Mouse (Mus musculus): ENCODE results near the gene Shisal2a. TPM values are rescaled to one million over a fixed set of nuclear protein-coding genes. Genes with fewer than 3 reads are reported as not detected.

Gene Shisal2a
- total RNA-seq (2015; ENCODE audit: low replicate concordance), result not detected in 2 replicates
- total RNA-seq (2017; ENCODE audit: low replicate concordance), result not detected in 2 replicates

- ATAC-seq (replicated peaks; ENCODE audit: low FRiP score, poor library complexity, severe bottlenecking), result no peak
Measured at GRCm38 (mm10) chr4:108383183-108383714, at the start of gene Shisal2a. Gene Shisal2a, minus strand, starts transcription at chr4:108383349.

- no peak for ATAC-seq (replicated peaks; ENCODE audit: low FRiP score, poor library complexity, severe bottlenecking)
Measured at GRCm38 (mm10) chr4:108431561-108431936, 48.4 kb upstream of the Shisal2a start.

- ATAC-seq (replicated peaks; ENCODE audit: low FRiP score, poor library complexity, severe bottlenecking), result no peak
Measured at GRCm38 (mm10) chr4:108430656-108431560, 47.8 kb upstream of the Shisal2a start.

- ATAC-seq (replicated peaks; ENCODE audit: low FRiP score, poor library complexity, severe bottlenecking), result no peak
Measured at GRCm38 (mm10) chr4:108428341-108428721, 45.2 kb upstream of the Shisal2a start.

GRCm38 (mm10) chr4:108427719-108428340 lies 44.7 kb upstream of the Shisal2a start:
- no peak for ATAC-seq (replicated peaks; ENCODE audit: low FRiP score, poor library complexity, severe bottlenecking)

- ATAC-seq (replicated peaks; ENCODE audit: low FRiP score, poor library complexity, severe bottlenecking), result no peak
Measured at GRCm38 (mm10) chr4:108424587-108424986, 41.4 kb upstream of the Shisal2a start.

- ATAC-seq (replicated peaks; ENCODE audit: low FRiP score, poor library complexity, severe bottlenecking), result no peak
Measured at GRCm38 (mm10) chr4:108407621-108408020, 24.5 kb upstream of the Shisal2a start.

- ATAC-seq (replicated peaks; ENCODE audit: low FRiP score, poor library complexity, severe bottlenecking), result no peak
Measured at GRCm38 (mm10) chr4:108406861-108407401, 23.8 kb upstream of the Shisal2a start, which contains the start of gene Gpx7. Gene Gpx7, minus strand, starts transcription at chr4:108406961.

GRCm38 (mm10) chr4:108406138-108406860 lies 23.1 kb upstream of the Shisal2a start:
- ATAC-seq (replicated peaks; ENCODE audit: low FRiP score, poor library complexity, severe bottlenecking), result no peak

GRCm38 (mm10) chr4:108405766-108406137 lies 22.6 kb upstream of the Shisal2a start:
- no peak for ATAC-seq (replicated peaks; ENCODE audit: low FRiP score, poor library complexity, severe bottlenecking)

- no peak for ATAC-seq (replicated peaks; ENCODE audit: low FRiP score, poor library complexity, severe bottlenecking)
Measured at GRCm38 (mm10) chr4:108403861-108404635, 20.9 kb upstream of the Shisal2a start.

- ATAC-seq (replicated peaks; ENCODE audit: low FRiP score, poor library complexity, severe bottlenecking), result no peak
Measured at GRCm38 (mm10) chr4:108400395-108400794, 17.2 kb upstream of the Shisal2a start.

GRCm38 (mm10) chr4:108394236-108394635 lies 11.1 kb upstream of the Shisal2a start:
- no peak for ATAC-seq (replicated peaks; ENCODE audit: low FRiP score, poor library complexity, severe bottlenecking)

- 0 out of 2 replicates have a peak, but pooled peaks have one; percentile 25 for ATAC-seq (replicated peaks; ENCODE audit: low FRiP score, poor library complexity, severe bottlenecking)
Measured at GRCm38 (mm10) chr4:108392558-108392957, 9.4 kb upstream of the Shisal2a start.

GRCm38 (mm10) chr4:108391124-108391523 lies 8.0 kb upstream of the Shisal2a start:
- no peak for ATAC-seq (replicated peaks; ENCODE audit: low FRiP score, poor library complexity, severe bottlenecking)

- ATAC-seq (replicated peaks; ENCODE audit: low FRiP score, poor library complexity, severe bottlenecking), result no peak
Measured at GRCm38 (mm10) chr4:108388741-108389140, 5.6 kb upstream of the Shisal2a start.

- ATAC-seq (replicated peaks; ENCODE audit: low FRiP score, poor library complexity, severe bottlenecking), result no peak; the same call in 1 of the 2 replicates
Measured at GRCm38 (mm10) chr4:108387681-108388253, 4.6 kb upstream of the Shisal2a start.

GRCm38 (mm10) chr4:108387106-108387505 lies 4.0 kb upstream of the Shisal2a start:
- no peak for ATAC-seq (replicated peaks; ENCODE audit: low FRiP score, poor library complexity, severe bottlenecking)

GRCm38 (mm10) chr4:108386087-108386486 lies 2.9 kb upstream of the Shisal2a start:
- ATAC-seq (replicated peaks; ENCODE audit: low FRiP score, poor library complexity, severe bottlenecking), result no peak

Measured in erythroid progenitor cell, adult 5-6 weeks (primary cell).